Mouse (Mus musculus): ENCODE measurements at regions not wholly inside any gene's neighbourhood (a gene's known extent, or its start where the extent isn't known, plus 50 kb on each side); places are given as distances from the start of the nearest gene placed in this dataset.

DNA sequence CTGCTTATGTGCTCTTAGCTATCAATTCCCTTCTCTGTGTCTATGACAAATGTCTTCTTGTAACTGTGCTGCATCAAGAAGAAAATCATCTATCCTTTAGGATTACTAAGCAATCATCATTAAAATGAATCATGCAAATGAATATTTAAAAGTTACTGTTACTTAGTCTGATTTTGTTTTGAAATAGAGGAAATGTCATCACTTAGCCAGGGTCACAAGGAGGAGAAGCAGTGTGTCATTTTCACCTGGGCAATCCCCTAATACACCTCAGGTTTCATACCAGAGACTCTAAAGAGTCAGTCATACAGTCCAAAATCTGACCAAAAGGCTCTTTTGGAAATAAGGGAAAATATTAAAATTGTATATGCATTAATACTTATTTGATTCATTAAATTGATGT lies 74.2 kb upstream of the Klf6 start:
- Histone ChIP-seq H3K27me3 (ENCODE audit: control insufficient read depth, insufficient read depth, low read length) (no peaks in the 10 kb centered on the region), H3K36me3 (ENCODE audit: control insufficient read depth, insufficient read depth) (no peaks in the 10 kb centered on the region), H3K9me3 (replicated peaks; ENCODE audit: control insufficient read depth, low read length) (no peaks in the 10 kb centered on the region), H3K27ac (ENCODE audit: low read length) (no peak overlapping the region), H3K4me1 (ENCODE audit: control insufficient read depth, insufficient read depth, low read length) (no peaks in the 10 kb centered on the region; the same call in 1 of the 2 replicates), H3K4me3 (ENCODE audit: low read length) (no peak overlapping the region), H3K9ac (ENCODE audit: low read length) (no peak overlapping the region), H3K4me2 (ENCODE audit: low read depth, low read length) (no peak overlapping the region)
- ATAC-seq (replicated peaks; ENCODE audit: extremely low read depth, insufficient read depth, low FRiP score): no peak

DNA sequence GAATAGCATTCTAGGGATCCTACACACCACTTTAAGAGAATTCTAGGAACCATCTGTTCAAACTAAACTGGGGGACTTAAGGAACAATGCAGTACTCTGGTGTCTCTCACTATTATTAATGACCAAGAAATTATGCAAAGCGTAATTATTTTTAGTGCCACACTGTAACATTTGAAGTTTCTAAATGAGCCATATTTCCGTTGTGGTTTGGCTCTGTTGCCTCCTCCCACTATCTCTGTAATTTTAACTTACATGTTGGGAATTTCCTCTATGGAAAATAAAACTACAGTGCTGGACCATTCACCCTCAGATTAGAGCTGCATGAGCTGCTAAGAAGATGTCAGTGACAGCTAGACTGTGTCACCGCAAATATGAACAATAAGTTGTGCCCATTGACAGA lies 72.0 kb upstream of the Klf6 start:
- H3K9ac ChIP-seq (ENCODE audit: low read length): no peak overlapping the region
- no peak overlapping the region for H3K27ac ChIP-seq (ENCODE audit: low read length)
- ATAC-seq (replicated peaks; ENCODE audit: extremely low read depth, insufficient read depth, low FRiP score): no peak
- WGBS: 58% methylated on average over 3 of the region's 3 CpGs
- no peaks in the 10 kb centered on the region for H3K9me3 ChIP-seq (replicated peaks; ENCODE audit: control insufficient read depth, low read length)
- no peaks in the 10 kb centered on the region for H3K36me3 ChIP-seq (ENCODE audit: control insufficient read depth, insufficient read depth)
- H3K4me2 ChIP-seq (ENCODE audit: low read depth, low read length): no peak overlapping the region
- H3K4me3 ChIP-seq (ENCODE audit: low read length): no peak overlapping the region
- no peaks in the 10 kb centered on the region for H3K27me3 ChIP-seq (ENCODE audit: control insufficient read depth, insufficient read depth, low read length)
- no peaks in the 10 kb centered on the region; the same call in 1 of the 2 replicates for H3K4me1 ChIP-seq (ENCODE audit: control insufficient read depth, insufficient read depth, low read length)

DNA sequence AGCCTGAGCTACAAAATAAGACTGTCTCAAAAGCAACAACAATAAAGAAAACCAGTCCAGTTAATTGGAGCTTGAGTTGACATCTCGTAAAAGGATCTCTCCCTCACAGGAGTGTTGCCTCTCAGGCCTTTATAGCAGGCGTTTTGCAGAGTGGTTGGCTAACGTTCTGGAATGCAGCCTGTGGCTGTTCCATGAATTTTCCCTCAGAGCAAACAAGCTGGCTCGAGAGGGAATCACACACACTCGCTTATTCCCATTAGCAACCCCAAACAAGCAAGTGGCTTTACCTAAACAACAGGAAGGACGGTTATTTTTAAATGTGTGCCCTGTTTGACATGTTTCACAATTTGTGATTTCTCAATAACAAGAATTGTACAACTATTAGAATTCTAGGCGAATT lies 59.2 kb upstream of the Klf6 start:
- H3K27me3 ChIP-seq (ENCODE audit: control insufficient read depth, insufficient read depth, low read length): no peaks in the 10 kb centered on the region
- H3K4me2 ChIP-seq (ENCODE audit: low read depth, low read length): no peak overlapping the region
- no peaks in the 10 kb centered on the region for H3K36me3 ChIP-seq (ENCODE audit: control insufficient read depth, insufficient read depth)
- no peaks in the 10 kb centered on the region for H3K9me3 ChIP-seq (replicated peaks; ENCODE audit: control insufficient read depth, low read length)
- 33% methylated on average over 7 of the region's 7 CpGs for WGBS
- H3K4me3 ChIP-seq (ENCODE audit: low read length): no peak overlapping the region
- peaks cover 20% of the 10 kb centered on the region for H3K4me1 ChIP-seq (ENCODE audit: control insufficient read depth, insufficient read depth, low read length)
- H3K27ac ChIP-seq (ENCODE audit: low read length): peak overlapping the region; percentile 89
- H3K9ac ChIP-seq (ENCODE audit: low read length): no peak overlapping the region
- ATAC-seq (replicated peaks; ENCODE audit: extremely low read depth, insufficient read depth, low FRiP score): 0 out of 2 replicates have a peak, but pooled peaks have one; percentile 19

DNA sequence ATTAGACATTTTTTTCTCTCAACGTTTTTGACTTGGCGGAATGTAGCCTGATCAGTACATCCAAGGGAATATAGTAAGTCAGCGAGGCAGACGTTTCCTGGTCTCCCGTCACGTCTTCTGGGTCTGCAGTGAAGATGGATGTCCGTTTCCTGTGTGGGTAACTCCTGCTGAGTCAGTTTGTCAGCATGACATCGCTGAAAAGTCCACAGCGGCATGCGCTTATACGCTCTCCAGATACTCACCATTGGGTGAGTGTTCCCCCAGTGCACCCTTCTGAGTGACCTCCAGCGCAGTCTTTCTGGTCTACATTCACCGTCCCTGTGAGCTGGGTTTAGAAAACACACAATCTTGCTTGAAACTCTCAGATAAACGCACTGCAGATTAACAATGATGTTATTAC lies 58.5 kb upstream of the Klf6 start:
- H3K36me3 ChIP-seq (ENCODE audit: control insufficient read depth, insufficient read depth): no peaks in the 10 kb centered on the region
- peak overlapping the region; percentile 89 for H3K27ac ChIP-seq (ENCODE audit: low read length)
- H3K4me1 ChIP-seq (ENCODE audit: control insufficient read depth, insufficient read depth, low read length): peaks cover 20% of the 10 kb centered on the region
- no peaks in the 10 kb centered on the region for H3K9me3 ChIP-seq (replicated peaks; ENCODE audit: control insufficient read depth, low read length)
- peak overlapping the region; percentile 24; the same call in 1 of the 2 replicates for H3K4me2 ChIP-seq (ENCODE audit: low read depth, low read length)
- 0 out of 2 replicates have a peak, but pooled peaks have one; percentile 47 for ATAC-seq (replicated peaks; ENCODE audit: extremely low read depth, insufficient read depth, low FRiP score)
- WGBS: 39% methylated on average over 14 of the region's 14 CpGs
- peak overlapping the region; percentile 21; the same call in 1 of the 2 replicates for H3K9ac ChIP-seq (ENCODE audit: low read length)
- H3K4me3 ChIP-seq (ENCODE audit: low read length): no peak overlapping the region
- H3K27me3 ChIP-seq (ENCODE audit: control insufficient read depth, insufficient read depth, low read length): no peaks in the 10 kb centered on the region

DNA sequence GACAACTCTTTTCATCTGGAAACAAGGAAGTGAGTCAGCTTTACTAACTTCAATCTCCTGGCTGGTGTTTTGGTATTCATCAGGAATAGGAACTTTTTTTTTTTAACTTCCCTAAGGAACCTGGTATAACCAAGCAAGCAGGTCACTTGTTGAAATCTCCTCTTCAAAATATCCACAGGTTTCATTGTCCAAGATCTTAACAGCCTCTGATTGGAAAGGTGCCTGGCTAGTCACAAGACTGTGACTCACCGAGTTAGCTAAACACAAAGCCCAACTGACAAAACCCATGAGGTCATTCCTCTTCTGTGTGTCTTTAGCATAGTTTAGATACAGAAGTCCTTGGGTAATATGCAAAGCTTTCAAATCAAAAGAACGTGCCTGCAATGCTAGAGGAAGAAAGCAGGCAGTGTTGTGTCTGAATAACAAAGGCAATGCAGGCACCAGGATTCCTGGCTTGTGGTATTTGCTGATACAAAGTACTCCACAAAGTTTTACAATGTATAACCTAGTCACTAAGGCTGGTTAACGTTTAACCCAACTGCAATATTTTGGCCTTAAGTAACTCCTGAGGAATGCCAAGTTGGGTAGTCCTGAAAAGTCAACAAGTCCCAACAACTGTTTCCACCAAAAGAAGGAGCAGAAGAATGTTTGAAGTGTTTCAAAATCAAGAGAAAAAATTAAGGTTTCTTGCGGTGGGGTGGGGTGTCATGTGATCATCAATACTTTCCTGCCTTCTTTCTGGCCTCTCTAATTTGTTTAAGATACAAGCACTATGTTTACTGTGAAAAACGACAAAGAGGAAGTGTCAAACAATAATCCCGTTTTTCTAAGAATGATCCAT lies 57.5 kb upstream of the Klf6 start:
- peak; percentile 78 for ATAC-seq (replicated peaks; ENCODE audit: extremely low read depth, insufficient read depth, low FRiP score)
- WGBS: 14% methylated on average over 6 of the region's 6 CpGs
- peak overlapping the region; percentile 4; the same call in 1 of the 2 replicates for H3K4me2 ChIP-seq (ENCODE audit: low read depth, low read length)

GRCm38 (mm10) chr13:5804381-5804941 lies 56.8 kb upstream of the Klf6 start:
- 48% methylated on average over 7 of the region's 7 CpGs for WGBS
- no peak overlapping the region for H3K9ac ChIP-seq (ENCODE audit: low read length)
- no peak overlapping the region for H3K4me2 ChIP-seq (ENCODE audit: low read depth, low read length)

More for the DNA sequence above, 57.5 kb upstream of the Klf6 start:
- Histone ChIP-seq H3K4me1 (ENCODE audit: control insufficient read depth, insufficient read depth, low read length) (peaks cover 20% of the 10 kb centered on the region), H3K36me3 (ENCODE audit: control insufficient read depth, insufficient read depth) (no peaks in the 10 kb centered on the region), H3K9me3 (replicated peaks; ENCODE audit: control insufficient read depth, low read length) (no peaks in the 10 kb centered on the region), H3K9ac (ENCODE audit: low read length) (no peak overlapping the region), H3K27ac (ENCODE audit: low read length) (peak overlapping the region; percentile 89), H3K4me3 (ENCODE audit: low read length) (no peak overlapping the region), H3K27me3 (ENCODE audit: control insufficient read depth, insufficient read depth, low read length) (no peaks in the 10 kb centered on the region)

GRCm38 (mm10) chr13:5808380-5808779 lies 52.9 kb upstream of the Klf6 start:
- H3K4me2 ChIP-seq (ENCODE audit: low read depth, low read length): no peak overlapping the region
- no peaks in the 10 kb centered on the region for H3K36me3 ChIP-seq (ENCODE audit: control insufficient read depth, insufficient read depth)
- no peak overlapping the region for H3K9ac ChIP-seq (ENCODE audit: low read length)
- no peaks in the 10 kb centered on the region for H3K27me3 ChIP-seq (ENCODE audit: control insufficient read depth, insufficient read depth, low read length)
- peaks cover 8% of the 10 kb centered on the region for H3K4me1 ChIP-seq (ENCODE audit: control insufficient read depth, insufficient read depth, low read length)
- ATAC-seq (replicated peaks; ENCODE audit: extremely low read depth, insufficient read depth, low FRiP score): no peak
- no peak overlapping the region for H3K4me3 ChIP-seq (ENCODE audit: low read length)
- WGBS: 61% methylated on average over 2 of the region's 2 CpGs
- H3K9me3 ChIP-seq (replicated peaks; ENCODE audit: control insufficient read depth, low read length): no peaks in the 10 kb centered on the region
- no peak overlapping the region for H3K27ac ChIP-seq (ENCODE audit: low read length)

More at GRCm38 (mm10) chr13:5804381-5804941, 56.8 kb upstream of the Klf6 start:
- Histone ChIP-seq H3K4me3 (ENCODE audit: low read length) (no peak overlapping the region), H3K27me3 (ENCODE audit: control insufficient read depth, insufficient read depth, low read length) (no peaks in the 10 kb centered on the region), H3K27ac (ENCODE audit: low read length) (peak overlapping the region; percentile 89), H3K36me3 (ENCODE audit: control insufficient read depth, insufficient read depth) (no peaks in the 10 kb centered on the region), H3K9me3 (replicated peaks; ENCODE audit: control insufficient read depth, low read length) (no peaks in the 10 kb centered on the region), H3K4me1 (ENCODE audit: control insufficient read depth, insufficient read depth, low read length) (peaks cover 20% of the 10 kb centered on the region)
- ATAC-seq (replicated peaks; ENCODE audit: extremely low read depth, insufficient read depth, low FRiP score): no peak

Measured in heart, embryonic 16.5 days (tissue).